Mouse (Mus musculus): Measurements from ENCODE around the gene Ankle2. TPM values are rescaled to one million over a fixed set of nuclear protein-coding genes. Genes with fewer than 3 reads are reported as not detected.

Gene Ankle2
- total RNA-seq (2023), result 10 to 100 TPM; 47.5 to 51.2 TPM

GRCm38 (mm10) chr5:110230780-110231461, at the start of gene Ankle2:
Ankle2 (plus strand) TSS chr5:110231004.

GRCm38 (mm10) chr5:110269141-110270101, 38.6 kb downstream of the Ankle2 start, which contains the start of gene Pgam5:
Pgam5 (minus strand) TSS chr5:110269913.

DNA sequence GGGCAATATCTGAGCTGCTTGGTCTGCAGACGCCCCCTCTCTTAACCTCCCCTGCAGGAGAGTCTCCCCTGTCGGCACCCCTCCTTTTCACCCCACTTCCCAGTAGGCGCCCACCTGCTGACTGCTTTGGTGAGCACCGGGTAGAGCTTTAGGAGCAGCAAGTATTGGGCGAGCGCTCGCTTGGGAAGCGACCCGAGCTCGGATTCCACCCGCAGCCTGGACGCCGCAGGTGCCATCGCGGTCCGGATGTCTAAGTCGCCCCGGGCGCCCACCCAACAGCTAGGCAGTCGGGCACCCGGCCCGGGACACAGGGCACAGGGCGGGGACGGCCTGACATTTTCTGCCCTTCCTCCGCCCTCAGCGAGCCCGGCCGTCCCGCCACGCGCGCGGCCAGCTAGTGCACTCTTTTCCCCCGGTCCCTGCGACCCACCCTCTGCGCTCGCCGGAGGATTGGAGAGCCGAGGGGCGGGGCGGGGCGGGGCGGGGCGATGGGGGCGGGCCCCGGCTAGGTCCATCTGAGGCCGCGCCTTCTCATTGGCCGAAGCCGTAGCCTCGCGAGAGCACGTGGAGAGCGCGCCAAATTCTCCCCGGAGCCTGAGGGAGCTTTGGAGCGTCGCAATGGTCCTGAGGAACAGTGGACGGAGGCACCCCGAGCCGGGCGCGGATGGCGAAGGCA, 55.1 kb downstream of the Ankle2 start, which contains the start of the genes Pxmp2 and Pole:
Gene Pxmp2 (minus strand): TSS at position 417 of the 676 bp plus-strand sequence.
Gene Pole (plus strand): TSS at position 537 of the 676 bp plus-strand sequence.

Other genes starting within 250 kb of the Ankle2 start
- gene Zfp932, start 234.5 kb upstream of the Ankle2 start, total RNA-seq (2023), result 10 to 100 TPM in 1 of 2 experiments, 1 to 10 TPM in 1; 7.4 to 11.8 TPM
- gene Gm17655, start 158.5 kb upstream of the Ankle2 start, total RNA-seq (2023), result 1 to 10 TPM; 2.1 to 3.0 TPM
- not detected for gene Gm35315, start 136.6 kb upstream of the Ankle2 start, total RNA-seq (2023)
- gene Plcxd1, start 131.0 kb upstream of the Ankle2 start, total RNA-seq (2023), result not detected
- 10 to 100 TPM; 41.3 to 41.5 TPM for gene Gtpbp6, start 122.8 kb upstream of the Ankle2 start, total RNA-seq (2023)
- 1 to 10 TPM; 3.0 to 3.8 TPM for gene Zfp605, start 120.9 kb upstream of the Ankle2 start, total RNA-seq (2023)
- gene Chfr, start 95.2 kb upstream of the Ankle2 start, total RNA-seq (2023), result 10 to 100 TPM; 61.8 to 63.4 TPM
- 10 to 100 TPM; 25.1 to 25.5 TPM for gene Golga3, start 54.3 kb upstream of the Ankle2 start, total RNA-seq (2023)
- gene Pgam5, start 38.9 kb downstream of the Ankle2 start, total RNA-seq (2023), result 10 to 100 TPM; 11.6 to 14.8 TPM
- 1 to 10 TPM; 3.3 to 8.3 TPM for gene Pxmp2, start 55.2 kb downstream of the Ankle2 start, total RNA-seq (2023)
- gene Pole, start 55.3 kb downstream of the Ankle2 start, total RNA-seq (2023), result 10 to 100 TPM; 29.1 to 30.9 TPM
- not detected for gene P2rx2, start 112.2 kb downstream of the Ankle2 start, total RNA-seq (2023)
- not detected for gene Lrcol1, start 113.7 kb downstream of the Ankle2 start, total RNA-seq (2023)
- 10 to 100 TPM; 65.2 to 94.8 TPM for gene Fbrsl1, start 217.5 kb downstream of the Ankle2 start, total RNA-seq (2023)